Mouse (Mus musculus): Measurements from ENCODE around the gene Clasrp. TPM values are rescaled to one million over a fixed set of nuclear protein-coding genes. Genes with fewer than 3 reads are reported as not detected.
"Not testable (repeated sequence)": the region's sequence is repeated elsewhere in the genome, so short reads cannot be mapped to it uniquely, and the experiment has no call there.

The Clasrp gene
- total RNA-seq, 4 experiments from 2014 or later: 96.9 to 109 (median 101) TPM

GRCm38 (mm10) chr7:19609641-19610332 lies 5.5 kb upstream of the Clasrp start:
- DNase-seq (ENCODE audit: low spot score in 2 of 2): no peak

DNA sequence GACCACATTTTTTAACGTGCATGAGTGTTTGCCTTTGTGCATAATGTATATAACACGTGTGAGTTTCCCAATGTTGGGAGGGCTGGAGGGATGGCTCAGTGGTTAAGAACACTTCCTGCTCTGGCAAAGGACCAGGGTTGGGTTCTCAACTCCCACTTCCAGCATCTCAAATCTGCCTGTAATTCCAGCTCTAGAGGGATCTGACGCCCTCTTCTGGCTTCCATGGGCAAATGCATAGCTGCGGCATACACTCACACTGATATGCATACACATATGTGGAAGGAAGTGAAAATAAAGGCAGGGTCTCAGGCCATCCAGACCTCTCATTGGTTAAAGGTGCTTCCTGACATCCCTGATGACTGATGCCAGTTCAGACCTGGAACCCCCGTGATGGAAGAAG lies 3.0 kb upstream of the Clasrp start:
- DNase-seq (ENCODE audit: low spot score in 2 of 2): no peak

GRCm38 (mm10) chr7:19604606-19605214 lies 424 bp upstream of the Clasrp start:
- not testable (repeated sequence) for DNase-seq (ENCODE audit: low spot score in 2 of 2)

GRCm38 (mm10) chr7:19603055-19603454 lies 1.2 kb downstream of the Clasrp start:
- DNase-seq (ENCODE audit: low spot score in 2 of 2): no peak

DNA sequence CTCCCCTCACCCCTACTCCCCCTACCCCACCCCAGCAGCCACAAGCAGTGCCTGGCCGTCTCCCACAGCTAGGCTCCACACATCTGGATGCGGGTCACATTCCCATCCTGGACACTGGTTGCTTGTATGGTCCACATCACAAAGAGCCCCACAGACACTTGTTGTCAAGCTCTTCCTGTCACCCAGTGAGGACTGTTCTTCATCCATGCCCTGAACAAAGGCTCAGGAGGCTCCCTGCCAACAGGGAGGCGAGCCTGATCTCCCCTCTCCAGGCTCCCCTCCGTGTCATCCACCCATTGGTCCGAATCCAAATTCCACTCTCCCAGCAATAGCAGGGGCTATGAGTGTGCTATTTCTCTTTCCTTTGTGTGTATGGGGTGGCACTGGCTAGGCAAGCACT lies 3.7 kb downstream of the Clasrp start:
- DNase-seq (ENCODE audit: low spot score in 2 of 2): peak; percentile 53 to 81

GRCm38 (mm10) chr7:19593061-19593730 lies 11.1 kb downstream of the Clasrp start:
- DNase-seq (ENCODE audit: low spot score in 2 of 2): no peak

DNA sequence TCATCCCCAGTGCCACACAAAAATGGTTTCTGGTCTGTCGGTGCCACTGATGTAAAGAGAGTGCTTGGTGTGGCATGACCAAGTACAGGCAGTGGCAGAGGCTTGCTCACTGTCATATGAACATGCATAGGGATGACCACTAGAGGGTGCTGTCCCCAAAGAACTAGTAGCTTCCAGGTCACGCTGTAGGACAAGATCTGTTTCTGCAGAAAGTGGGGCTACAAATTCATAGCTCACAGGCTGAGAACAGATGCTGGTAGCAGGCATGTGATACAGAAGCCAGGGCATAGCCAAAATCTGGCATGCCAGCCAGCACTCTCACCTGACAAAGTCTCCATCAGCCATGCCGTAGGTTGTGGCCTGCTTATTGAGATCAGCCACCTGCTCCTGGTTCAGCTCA lies 14.4 kb downstream of the Clasrp start:
- peak; percentile 78 to 80 for DNase-seq (ENCODE audit: low spot score in 2 of 2)

GRCm38 (mm10) chr7:19589207-19589606 lies 15.1 kb downstream of the Clasrp start:
- peak in 1 of 2 experiments; percentile 56 for DNase-seq (ENCODE audit: low spot score in 2 of 2)

- DNase-seq (ENCODE audit: low spot score in 2 of 2): no peak
These were observed 18.0 kb downstream of the Clasrp start for GRCm38 (mm10) chr7:19586269-19586668.

GRCm38 (mm10) chr7:19580634-19581033 lies 23.7 kb downstream of the Clasrp start:
- no peak for DNase-seq (ENCODE audit: low spot score in 2 of 2)

DNA sequence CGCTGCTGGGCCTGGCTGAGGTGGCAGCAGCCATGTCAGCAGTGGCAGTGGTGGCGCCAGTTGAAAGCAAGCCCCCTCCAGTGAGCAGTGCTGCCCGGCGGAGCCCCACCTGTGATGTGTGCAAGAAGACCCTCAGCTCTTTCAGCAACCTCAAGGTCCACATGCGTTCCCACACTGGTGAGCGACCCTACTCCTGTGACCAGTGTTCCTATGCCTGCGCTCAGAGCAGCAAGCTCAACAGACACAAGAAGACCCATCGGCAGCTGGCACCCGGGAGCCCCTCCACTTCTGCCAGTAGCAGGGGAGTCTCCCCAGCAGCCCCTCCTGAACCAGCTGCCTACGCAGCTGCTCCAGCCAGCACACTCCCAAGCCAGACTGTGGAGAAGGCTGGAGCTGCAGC lies 24.5 kb downstream of the Clasrp start:
- DNase-seq (ENCODE audit: low spot score in 2 of 2): no peak

- no peak for DNase-seq (ENCODE audit: low spot score in 2 of 2)
These were observed 25.9 kb downstream of the Clasrp start for GRCm38 (mm10) chr7:19578436-19578835.

DNA sequence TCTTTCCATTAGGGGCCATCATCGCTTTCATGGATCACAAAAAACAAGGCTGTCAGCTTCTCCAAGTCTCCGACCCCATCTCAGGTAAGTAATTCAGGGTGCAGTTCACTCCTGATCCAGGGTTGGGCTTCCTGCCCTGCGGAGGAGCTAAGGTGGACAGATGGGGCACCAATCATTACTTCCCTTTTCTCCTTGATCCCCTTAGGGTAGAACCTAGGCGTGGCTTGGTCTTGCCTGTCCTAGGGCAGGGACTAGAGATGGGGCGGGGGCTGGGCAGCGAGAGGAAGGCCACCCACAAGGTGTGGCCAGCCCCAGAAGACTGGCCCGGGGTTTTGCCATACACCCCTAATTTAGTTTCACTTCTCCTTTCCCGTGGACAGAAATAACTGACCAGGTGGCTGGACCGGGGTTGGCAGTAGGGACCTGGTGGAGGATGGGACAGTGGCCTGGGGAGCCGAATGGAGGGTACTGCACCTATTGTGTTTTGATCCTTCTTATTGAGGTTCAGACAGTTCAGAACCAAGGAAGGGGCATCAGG lies 26.3 kb downstream of the Clasrp start:
- DNase-seq (ENCODE audit: low spot score in 2 of 2): no peak

DNA sequence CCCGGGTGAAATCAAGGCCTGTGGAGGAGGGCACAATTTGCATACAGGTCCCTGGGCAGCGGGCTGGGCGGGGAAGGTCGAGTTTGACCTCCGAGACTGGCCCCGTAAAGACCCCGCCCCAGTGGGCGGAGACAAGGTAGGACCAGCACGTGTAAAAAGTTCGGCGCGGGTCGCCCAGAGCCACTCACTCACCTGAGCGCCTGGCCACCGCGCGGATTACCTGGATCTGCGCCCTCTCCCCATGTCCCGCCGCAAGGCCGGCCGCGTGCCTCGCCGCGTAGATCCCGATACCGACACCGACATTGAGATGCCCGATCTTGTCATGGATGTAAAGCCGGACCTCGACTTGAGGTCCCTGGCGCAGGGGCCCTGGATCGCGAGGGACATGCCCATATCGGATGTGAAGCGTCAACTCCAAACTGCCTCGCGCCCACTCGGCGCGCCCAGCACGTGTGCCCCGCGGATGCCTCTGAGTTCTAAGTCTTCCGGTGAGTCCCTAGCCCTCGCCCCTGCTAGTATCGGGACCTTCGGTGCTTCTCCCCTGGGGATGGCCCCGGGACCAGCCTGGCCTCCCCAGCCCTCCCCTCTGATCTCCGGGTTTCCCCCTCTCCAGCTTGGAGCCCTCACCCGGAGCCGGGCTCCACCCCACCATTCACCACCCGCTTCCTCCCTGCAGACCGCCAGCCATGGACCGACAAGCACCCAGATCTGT lies 27.0 kb downstream of the Clasrp start, which contains the start of the genes Zfp296 and Gemin7:
TSS of gene Zfp296 (plus strand) at position 147 of the 712 bp plus-strand sequence.
TSS of gene Gemin7 (minus strand) at position 455 of the 712 bp plus-strand sequence.
- DNase-seq (ENCODE audit: low spot score in 2 of 2): no peak

DNA sequence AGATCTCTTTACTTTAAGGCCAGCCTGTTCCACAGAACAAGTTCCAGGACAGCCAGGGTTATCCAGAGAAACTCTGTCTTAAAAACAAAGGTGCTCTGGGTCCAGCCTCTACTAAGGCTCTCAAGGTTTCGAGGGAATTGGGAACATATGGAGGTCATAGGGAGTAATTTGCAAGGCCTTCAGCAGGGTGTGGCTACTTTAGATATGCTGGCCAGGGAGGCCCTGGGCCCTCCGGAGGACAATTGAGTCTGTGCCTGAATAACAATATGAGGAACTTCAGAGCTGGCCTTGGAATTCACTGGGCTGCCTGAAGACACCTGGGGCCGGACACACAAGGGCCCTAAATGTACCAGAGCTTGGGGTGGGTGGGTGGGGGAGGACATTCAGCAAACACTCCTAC lies 28.7 kb downstream of the Clasrp start:
- DNase-seq (ENCODE audit: low spot score in 2 of 2): no peak

DNA sequence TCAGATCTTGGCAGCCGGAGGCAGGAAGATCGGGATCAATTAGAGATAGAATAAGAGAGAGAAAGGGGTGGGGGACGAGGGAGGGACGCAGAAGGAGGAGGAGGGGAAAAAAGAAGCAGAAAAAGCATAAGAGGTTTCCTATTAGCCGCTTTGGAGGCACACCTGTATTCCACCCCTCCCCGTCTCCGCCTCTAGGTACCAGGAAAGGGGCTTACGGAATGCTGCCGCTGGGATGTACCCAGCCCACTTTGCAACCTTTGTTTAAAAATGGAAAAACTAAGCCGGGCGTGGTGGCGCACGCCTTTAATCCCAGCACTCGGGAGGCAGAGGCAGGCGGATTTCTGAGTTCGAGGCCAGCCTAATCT lies 30.5 kb downstream of the Clasrp start:
- DNase-seq (ENCODE audit: low spot score in 2 of 2): no peak

- DNase-seq (ENCODE audit: low spot score in 2 of 2): peak in 1 of 2 experiments; percentile 65
These were observed 31.1 kb downstream of the Clasrp start for GRCm38 (mm10) chr7:19572926-19573775.

DNA sequence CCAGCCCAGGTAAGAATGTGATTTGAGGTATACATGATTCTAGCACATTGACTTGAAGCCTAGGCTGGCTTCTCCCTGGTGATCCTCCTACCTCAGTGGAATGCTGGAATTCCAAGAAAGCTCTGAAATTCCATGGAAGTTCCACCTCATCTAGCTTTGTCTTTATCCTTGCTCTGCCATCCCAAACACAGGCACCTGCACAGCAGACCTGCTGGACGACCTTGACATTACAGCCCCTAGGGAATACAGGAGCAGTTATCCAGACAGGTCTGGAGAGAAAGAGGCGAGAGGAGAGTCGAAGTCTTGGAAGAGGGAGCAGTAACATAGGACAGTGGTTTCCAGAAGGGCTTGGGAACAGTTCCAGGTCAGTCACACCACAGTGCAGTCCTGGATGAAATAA lies 34.6 kb downstream of the Clasrp start:
- DNase-seq (ENCODE audit: low spot score in 2 of 2): no peak

DNA sequence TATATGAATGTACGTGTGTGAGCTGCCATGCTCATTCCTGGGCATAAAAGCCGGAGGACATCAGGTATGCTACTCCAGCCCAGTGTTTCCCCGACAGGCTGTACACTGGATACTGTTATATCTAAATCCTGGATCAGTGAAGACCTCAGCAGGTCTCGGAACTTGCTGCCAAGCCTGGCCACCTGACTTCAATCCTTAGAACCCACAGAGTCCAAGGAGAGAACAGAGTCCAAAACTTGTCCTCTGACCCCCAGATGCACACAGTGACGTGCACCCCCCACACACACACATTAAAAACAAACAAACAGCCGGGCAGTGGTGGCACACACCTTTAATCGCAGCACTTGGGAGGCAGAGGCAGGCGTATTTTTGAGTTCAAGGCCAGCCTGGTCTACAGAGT lies 36.9 kb downstream of the Clasrp start:
- no peak for DNase-seq (ENCODE audit: low spot score in 2 of 2)

DNA sequence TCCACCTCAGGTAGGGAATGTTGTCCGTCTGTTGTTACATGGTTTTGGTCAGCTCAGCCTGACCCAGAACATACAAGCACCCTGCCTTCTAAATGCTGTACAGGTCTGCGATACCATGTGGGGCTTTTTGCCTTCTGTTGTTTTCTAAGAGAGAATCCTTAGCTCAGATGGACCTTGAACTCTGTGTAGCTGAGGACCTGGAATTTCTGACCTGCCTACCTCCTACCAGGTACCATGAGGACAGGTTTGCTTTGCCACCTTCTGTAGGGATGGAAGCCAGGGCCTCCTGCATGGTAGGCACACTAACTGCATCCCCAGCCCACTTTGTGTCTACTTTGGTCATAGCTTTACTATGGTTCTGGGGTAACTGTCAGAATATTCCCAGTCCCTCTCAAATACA lies 38.5 kb downstream of the Clasrp start:
- DNase-seq (ENCODE audit: low spot score in 2 of 2): no peak

- no peak for DNase-seq (ENCODE audit: low spot score in 2 of 2)
These were observed 39.8 kb downstream of the Clasrp start for GRCm38 (mm10) chr7:19564455-19564854.
